10 mouse cellular contexts compared by ENCODE assay signal in genomic region chr14:13354154-13354553, GRCm38 (mm10).
DNase-seq lines count a peak whose midpoint lies in the region; ATAC-seq and TF ChIP-seq lines count a peak whose summit lies in the region.
"Had no signal": no experiment of that assay in that cellular context is flagged by ENCODE, and none has a peak within 500 bp of the region (broad histone marks: within the 10 kb centered on the region; RNA-seq: fewer than 3 reads in every experiment).

No protein-coding gene starts in this region.

- no peak overlapping the region for H3K27ac ChIP-seq in intestine, embryonic 16.5 days (ENCODE audit: low read length)
- H3K27ac ChIP-seq: embryonic facial prominence, embryonic 13.5 days; limb, embryonic 13.5 days had no signal

- peak; percentile 14 for TF ChIP-seq CTCF in C2C12 (IDR thresholded peaks at IDR 0.05; ENCODE audit: control insufficient read depth, insufficient read depth, insufficient read length)

- no peak overlapping the region for H3K4me2 ChIP-seq in intestine, embryonic 16.5 days (ENCODE audit: low read depth, low read length)
- H3K4me2 ChIP-seq: embryonic facial prominence, embryonic 13.5 days; limb, embryonic 13.5 days had no signal

- H3K4me3 ChIP-seq in C2C12 (ENCODE audit: insufficient read depth, poor library complexity, severe bottlenecking) = no peak overlapping the region
- H3K4me3 ChIP-seq in intestine, embryonic 16.5 days (ENCODE audit: low read length) = no peak overlapping the region
- H3K4me3 ChIP-seq: embryonic facial prominence, embryonic 13.5 days; limb, embryonic 13.5 days had no signal

- no peaks in the 10 kb centered on the region for H3K36me3 ChIP-seq in C2C12 (ENCODE audit: control insufficient read depth, insufficient read depth)
- no peaks in the 10 kb centered on the region for H3K36me3 ChIP-seq in intestine, embryonic 16.5 days (ENCODE audit: control insufficient read depth, insufficient read depth, low read length)
- H3K36me3 ChIP-seq: embryonic facial prominence, embryonic 13.5 days; limb, embryonic 13.5 days had no signal

- no peaks in the 10 kb centered on the region for H3K4me1 ChIP-seq in intestine, embryonic 16.5 days (ENCODE audit: control insufficient read depth, insufficient read depth, low read length)
- H3K4me1 ChIP-seq: embryonic facial prominence, embryonic 13.5 days had no signal

- no peaks in the 10 kb centered on the region for H3K79me2 ChIP-seq in C2C12 (ENCODE audit: control insufficient read depth, insufficient read depth)

- peak; percentile 49 for ATAC-seq in activated CD4-positive, CD25-positive, alpha-beta regulatory T cell, adult 4 months
- peak; percentile 48 for ATAC-seq in granulocyte monocyte progenitor cell, adult 5-6 weeks (replicated peaks; ENCODE audit: poor library complexity, severe bottlenecking)
- peak; percentile 71; the same call in 1 of the 2 replicates for ATAC-seq in megakaryocyte-erythroid progenitor cell, adult 5-6 weeks (replicated peaks; ENCODE audit: low FRiP score, low TSS enrichment, poor library complexity, severe bottlenecking)
- no peak for ATAC-seq in intestine, embryonic 16.5 days

- 37% methylated on average over 5 of the region's 5 CpGs for WGBS in intestine, embryonic 16.5 days

- H3K9me3 ChIP-seq in intestine, embryonic 16.5 days (ENCODE audit: control insufficient read depth, low read length) = no peaks in the 10 kb centered on the region
- H3K9me3 ChIP-seq: embryonic facial prominence, embryonic 13.5 days; limb, embryonic 13.5 days had no signal

- no peaks in the 10 kb centered on the region for H3K27me3 ChIP-seq in C2C12 (ENCODE audit: control insufficient read depth, insufficient read depth, insufficient read length)
- no peaks in the 10 kb centered on the region for H3K27me3 ChIP-seq in intestine, embryonic 16.5 days (replicated peaks; ENCODE audit: control insufficient read depth, insufficient read depth, low read length)
- H3K27me3 ChIP-seq: embryonic facial prominence, embryonic 13.5 days; limb, embryonic 13.5 days had no signal

- no peaks in the 10 kb centered on the region for H3K79me3 ChIP-seq in C2C12 (ENCODE audit: low read depth)

- peak; percentile 9 for DNase-seq in kidney, adult 18-20 months
- no peak for DNase-seq in kidney, adult 11 months
- no peak for DNase-seq in urinary bladder, adult 2 months (ENCODE audit: low spot score)

- H3K9ac ChIP-seq in intestine, embryonic 16.5 days (ENCODE audit: low read depth, low read length) = no peak overlapping the region
- H3K9ac ChIP-seq: embryonic facial prominence, embryonic 13.5 days; limb, embryonic 13.5 days had no signal

- no peak overlapping the region for H3ac ChIP-seq in C2C12 (ENCODE audit: control insufficient read depth, insufficient read length, low read depth)

TF ChIP-seq in C2C12, 6 proteins besides CTCF, POLR2A, EP300 and RAD21:
- no peak for TF ChIP-seq MYOG (IDR thresholded peaks at IDR 0.05; ENCODE audit: control insufficient read depth, extremely low read depth, insufficient read length)
- TF ChIP-seq USF1 (IDR thresholded peaks at IDR 0.05; ENCODE audit: low read depth) = no peak
- TF ChIP-seq FOSL1 (IDR thresholded peaks at IDR 0.05; ENCODE audit: insufficient read depth, low read length, poor library complexity, severe bottlenecking) = no peak
- TF ChIP-seq MYOD1 (IDR thresholded peaks at IDR 0.05; ENCODE audit: control insufficient read depth, insufficient read length, low read depth) = no peak
- no peak for TF ChIP-seq CEBPB (IDR thresholded peaks at IDR 0.05; ENCODE audit: low read depth)
- no peak for TF ChIP-seq MAX (IDR thresholded peaks at IDR 0.05)
